Mouse (Mus musculus): ENCODE results near the gene Xpnpep1. TPM values are rescaled to one million over a fixed set of nuclear protein-coding genes. Genes with fewer than 3 reads are reported as not detected.

The Xpnpep1 gene
- total and polyA plus RNA-seq, 3 experiments = 82.8 to 99.6 (median 96.0) TPM

DNA sequence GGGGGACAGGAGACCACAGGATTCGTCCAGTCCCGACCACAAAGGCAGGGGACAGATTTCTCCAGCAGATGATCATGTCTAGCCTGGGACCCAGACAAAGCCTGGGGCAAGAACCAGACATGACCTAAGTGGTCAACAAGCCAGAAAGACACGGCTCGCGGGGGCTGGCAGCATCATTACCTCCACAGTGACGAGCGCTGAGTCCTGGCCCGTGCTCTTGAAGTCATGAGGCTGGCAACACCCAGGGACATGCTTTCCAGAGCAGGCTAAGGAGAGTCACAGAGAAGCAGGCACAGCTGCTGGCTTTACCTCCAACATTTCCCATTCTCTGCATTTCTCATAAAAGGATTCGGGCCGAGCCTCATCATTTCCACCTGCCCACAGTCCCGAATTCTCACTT is 22.8 kb downstream of the Xpnpep1 start:
- Histone ChIP-seq H3K36me3 (replicated peaks in 1 of 2; ENCODE audit: control insufficient read depth in 1 of 2, insufficient read depth in 1 of 2, low read length in 1 of 2) (peaks cover 21 to 83% of the 10 kb centered on the region in 2 experiments), H3K9me3 (replicated peaks; ENCODE audit: low read length) (no peaks in the 10 kb centered on the region), H3K27ac (ENCODE audit: insufficient read depth, low read depth) (no peak overlapping the region), H3K4me3 (replicated peaks in 1 of 3; ENCODE audit: low read depth in 2 of 3, low read length in 2 of 3, poor library complexity in 1 of 3) (no peak overlapping the region), H3K9ac (ENCODE audit: insufficient read depth, low read depth) (no peak overlapping the region), H3K4me1 (ENCODE audit: control insufficient read depth in 1 of 2, insufficient read depth in 2 of 2) (peaks cover 7 to 29% of the 10 kb centered on the region in 2 experiments), H3K27me3 (replicated peaks) (no peaks in the 10 kb centered on the region), H3K4me2 (ENCODE audit: insufficient read depth, low read depth, poor library complexity, severe bottlenecking) (no peak overlapping the region), H3K79me2 (replicated peaks; ENCODE audit: control insufficient read depth, extremely low read depth, insufficient read depth, poor library complexity, severe bottlenecking) (no peaks in the 10 kb centered on the region)
- TF ChIP-seq GABPA (IDR thresholded peaks at IDR 0.05; ENCODE audit: insufficient replicate concordance, low read depth, low read length) (no peak), ZNF384 (IDR thresholded peaks at IDR 0.05; ENCODE audit: low read depth, low read length) (no peak), NRF1 (IDR thresholded peaks at IDR 0.05; ENCODE audit: low read depth, low read length) (no peak), USF1 (IDR thresholded peaks at IDR 0.05; ENCODE audit: low read depth, low read length) (no peak)
- dilution Hi-C loops (cut with MboI; ENCODE audit: extremely low pct_ligation_motif_present, extremely low pct_unique_long_range_greater_than_20kb, low sequenced_read_pairs) (no loop called here), in situ Hi-C loops (cut with MboI; ENCODE audit: low pct_ligation_motif_present, low pct_unique_long_range_greater_than_20kb, low sequenced_read_pairs) (loop anchor here (25.0 kb wide), 1 partner anchor 320 kb away; no protein-coding TSS in a partner anchor)
- DNase-seq (ENCODE audit: extremely low read depth) = no peak

DNA sequence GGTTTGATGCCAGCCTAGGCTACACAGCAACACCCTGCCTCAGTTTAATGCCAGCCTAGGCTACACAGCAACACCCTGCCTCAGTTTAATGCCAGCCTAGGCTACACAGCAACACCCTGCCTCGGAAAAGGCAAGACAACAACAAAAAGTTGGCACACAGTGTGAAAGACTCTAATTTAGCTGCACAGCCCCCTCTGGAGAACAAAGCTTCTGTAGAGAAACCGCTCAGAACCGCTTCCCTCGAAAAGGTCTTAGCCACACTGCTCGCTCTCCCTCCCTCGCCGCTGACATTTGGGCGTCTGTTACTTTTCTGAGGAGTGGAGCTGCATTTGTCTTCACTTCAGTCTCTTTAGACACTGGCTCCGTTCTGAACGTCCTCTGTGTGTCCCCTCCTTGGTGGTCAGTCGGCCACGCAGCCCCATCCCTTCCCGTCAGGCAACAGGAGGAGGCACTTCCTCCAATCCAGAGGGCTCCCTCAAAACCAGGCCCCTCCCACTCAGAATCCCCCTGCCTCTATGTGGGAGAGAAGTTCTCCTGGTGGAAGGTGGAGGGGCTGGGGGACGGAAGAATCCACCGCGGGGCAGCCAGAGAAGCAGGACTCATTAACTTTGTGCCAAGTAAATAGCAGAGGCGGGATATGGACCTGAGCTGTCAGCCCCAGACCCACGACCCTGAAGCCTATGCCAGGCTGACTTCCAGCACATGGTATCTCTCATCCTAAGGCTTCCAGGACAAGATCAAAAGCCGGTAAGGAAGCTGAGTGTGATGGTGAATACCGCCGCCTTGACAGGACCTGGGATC is 24.9 kb downstream of the Xpnpep1 start:
- Histone ChIP-seq H3K36me3 (replicated peaks in 1 of 2; ENCODE audit: control insufficient read depth in 1 of 2, insufficient read depth in 1 of 2, low read length in 1 of 2) (peaks cover 28 to 93% of the 10 kb centered on the region in 2 experiments), H3K9me3 (replicated peaks; ENCODE audit: low read length) (no peaks in the 10 kb centered on the region), H3K27me3 (replicated peaks) (no peaks in the 10 kb centered on the region), H3K79me2 (replicated peaks; ENCODE audit: control insufficient read depth, extremely low read depth, insufficient read depth, poor library complexity, severe bottlenecking) (no peaks in the 10 kb centered on the region), H3K9ac (ENCODE audit: insufficient read depth, low read depth) (no peak overlapping the region), H3K4me3 (replicated peaks in 1 of 3; ENCODE audit: low read depth in 2 of 3, low read length in 2 of 3, poor library complexity in 1 of 3) (no peak overlapping the region), H3K27ac (ENCODE audit: insufficient read depth, low read depth) (no peak overlapping the region), H3K4me1 (ENCODE audit: control insufficient read depth in 1 of 2, insufficient read depth in 2 of 2) (peaks cover 4 to 17% of the 10 kb centered on the region in 2 experiments; a peak in 3 of 4 replicates), H3K4me2 (ENCODE audit: insufficient read depth, low read depth, poor library complexity, severe bottlenecking) (no peak overlapping the region)
- no peak for DNase-seq (ENCODE audit: extremely low read depth)
- in situ Hi-C loops (cut with MboI; ENCODE audit: low pct_ligation_motif_present, low pct_unique_long_range_greater_than_20kb, low sequenced_read_pairs) = loop anchor here (25.0 kb wide), 1 partner anchor 322 kb away; no protein-coding TSS in a partner anchor
- TF ChIP-seq IRF4 (IDR thresholded peaks at IDR 0.05; ENCODE audit: low read depth, low read length) (no peak), E2F4 (IDR thresholded peaks at IDR 0.05; ENCODE audit: insufficient replicate concordance, low read depth, low read length) (no peak)
- dilution Hi-C loops (cut with MboI; ENCODE audit: extremely low pct_ligation_motif_present, extremely low pct_unique_long_range_greater_than_20kb, low sequenced_read_pairs) = no loop called here

DNA sequence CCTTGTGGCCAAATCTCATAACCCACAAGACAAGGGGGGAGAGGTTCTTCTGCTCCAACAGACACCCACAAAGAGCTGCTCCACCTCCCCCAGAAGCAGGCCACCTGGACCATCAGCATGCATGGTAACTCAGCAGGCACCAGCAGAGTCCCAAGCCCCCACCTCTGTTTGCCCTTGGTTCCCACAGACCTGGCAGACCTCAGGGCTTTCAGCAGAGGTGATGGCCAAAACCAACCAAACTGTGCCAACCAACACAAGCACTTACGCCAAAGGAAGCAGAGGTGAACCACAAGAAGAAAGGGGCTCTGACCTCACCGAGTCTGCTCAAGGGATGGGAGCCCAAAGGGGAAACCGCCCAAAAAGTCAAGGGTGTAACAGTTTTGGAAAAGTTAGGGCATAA is 26.3 kb downstream of the Xpnpep1 start:
- H3K36me3 ChIP-seq (replicated peaks in 1 of 2; ENCODE audit: control insufficient read depth in 1 of 2, insufficient read depth in 1 of 2, low read length in 1 of 2) = peaks cover 33 to 98% of the 10 kb centered on the region in 2 experiments
- in situ Hi-C loops (cut with MboI; ENCODE audit: low pct_ligation_motif_present, low pct_unique_long_range_greater_than_20kb, low sequenced_read_pairs) = loop anchor here (25.0 kb wide), 1 partner anchor 324 kb away; no protein-coding TSS in a partner anchor

More for the DNA sequence above, 26.3 kb downstream of the Xpnpep1 start:
- no peaks in the 10 kb centered on the region for H3K9me3 ChIP-seq (replicated peaks; ENCODE audit: low read length)
- H3K9ac ChIP-seq (ENCODE audit: insufficient read depth, low read depth) = no peak overlapping the region
- dilution Hi-C loops (cut with MboI; ENCODE audit: extremely low pct_ligation_motif_present, extremely low pct_unique_long_range_greater_than_20kb, low sequenced_read_pairs) = no loop called here
- H3K4me3 ChIP-seq (replicated peaks in 1 of 3; ENCODE audit: low read depth in 2 of 3, low read length in 2 of 3, poor library complexity in 1 of 3) = no peak overlapping the region
- H3K27ac ChIP-seq (ENCODE audit: insufficient read depth, low read depth) = no peak overlapping the region
- no peak for TF ChIP-seq ZNF384 (IDR thresholded peaks at IDR 0.05; ENCODE audit: low read depth, low read length)
- TF ChIP-seq MXI1 (IDR thresholded peaks at IDR 0.05; ENCODE audit: low read depth, low read length) = no peak
- no peak for TF ChIP-seq ZKSCAN1 (IDR thresholded peaks at IDR 0.05; ENCODE audit: borderline replicate concordance, low read depth, low read length)
- TF ChIP-seq USF2 (conservative IDR thresholded peaks at IDR 0.05; ENCODE audit: low read depth, low read length) = no peak
- TF ChIP-seq TBP (conservative IDR thresholded peaks at IDR 0.05; ENCODE audit: low read depth, low read length) = no peak
- no peak for TF ChIP-seq JUN (IDR thresholded peaks at IDR 0.05; ENCODE audit: insufficient read depth, low read depth, low read length)
- no peak for TF ChIP-seq EP300 (IDR thresholded peaks at IDR 0.05; ENCODE audit: low read length)
- no peak for TF ChIP-seq CHD1 (IDR thresholded peaks at IDR 0.05; ENCODE audit: low read depth, low read length)
- no peak for TF ChIP-seq E2F4 (IDR thresholded peaks at IDR 0.05; ENCODE audit: insufficient replicate concordance, low read depth, low read length)
- no peak for TF ChIP-seq CTCF (conservative IDR thresholded peaks at IDR 0.05 in 1 of 2, IDR thresholded peaks at IDR 0.05 in 1 of 2; ENCODE audit: low read depth in 2 of 2, low read length in 2 of 2)
- no peak for TF ChIP-seq KAT2A (IDR thresholded peaks at IDR 0.05; ENCODE audit: insufficient replicate concordance, low read length)
- TF ChIP-seq MEF2A (IDR thresholded peaks at IDR 0.05; ENCODE audit: borderline replicate concordance, low read depth, low read length) = no peak
- no peak for TF ChIP-seq MAZ (IDR thresholded peaks at IDR 0.05; ENCODE audit: low read depth, low read length)
- no peak for TF ChIP-seq POLR2AphosphoS2 (IDR thresholded peaks at IDR 0.05; ENCODE audit: low read depth, low read length)
- TF ChIP-seq JUND (conservative IDR thresholded peaks at IDR 0.05; ENCODE audit: low read depth, low read length) = no peak
- no peak for TF ChIP-seq CHD2 (IDR thresholded peaks at IDR 0.05; ENCODE audit: low read length)
- peaks cover 0 to 10% of the 10 kb centered on the region in 2 experiments; a peak in 2 of 4 replicates for H3K4me1 ChIP-seq (ENCODE audit: control insufficient read depth in 1 of 2, insufficient read depth in 2 of 2)
- H3K27me3 ChIP-seq (replicated peaks) = no peaks in the 10 kb centered on the region
- DNase-seq (ENCODE audit: extremely low read depth) = no peak
- no peaks in the 10 kb centered on the region for H3K79me2 ChIP-seq (replicated peaks; ENCODE audit: control insufficient read depth, extremely low read depth, insufficient read depth, poor library complexity, severe bottlenecking)
- no peak overlapping the region for H3K4me2 ChIP-seq (ENCODE audit: insufficient read depth, low read depth, poor library complexity, severe bottlenecking)
